Mouse (Mus musculus) thymus, adult 2 months (tissue): ENCODE data around the gene Sptbn1. TPM values are rescaled to one million over a fixed set of nuclear protein-coding genes. Genes with fewer than 3 reads are reported as not detected.

ENCODE experiments used
- DNase-seq: peaks from one replicate; pipeline ENCODE4 v3.0.0; 2021
- H3K27ac ChIP-seq: fragments of 200-500 bp; 2 replicates; pipeline ENCODE4 v1.5.1; 2012; ENCODE audit warnings: low read length, control low read depth; ENCODE audit not compliant: control insufficient read depth, insufficient read depth
- H3K27me3 ChIP-seq: fragments of 200-500 bp; 2 replicates; pipeline ENCODE4 v1.6.1; 2012; ENCODE audit warnings: mild to moderate bottlenecking, low read length, moderate library complexity, mixed read lengths; ENCODE audit not compliant: control insufficient read depth, insufficient read depth
- H3K36me3 ChIP-seq: fragments of 200-500 bp; 2 replicates; pipeline ENCODE4 v1.6.1; 2012; ENCODE audit warnings: mild to moderate bottlenecking, low read length, moderate library complexity; ENCODE audit not compliant: control insufficient read depth, insufficient read depth
- H3K4me1 ChIP-seq: fragments of 200-500 bp; replicated peaks from 2 replicates; pipeline ENCODE4 v1.6.1; 2012; ENCODE audit warnings: low read length; ENCODE audit not compliant: control insufficient read depth, insufficient read depth
- H3K4me3 ChIP-seq: fragments of 200-500 bp; 2 replicates; pipeline ENCODE4 v1.5.1; 2012; ENCODE audit warnings: mild to moderate bottlenecking, low read length, control low read depth, moderate library complexity; ENCODE audit not compliant: control insufficient read depth, insufficient read depth
- CTCF ChIP-seq: fragments of 200-500 bp; IDR thresholded peaks from 2 replicates; pipeline ENCODE4 v1.5.1; 2012; ENCODE audit warnings: mild to moderate bottlenecking, control low read depth, low read length, moderate library complexity, borderline replicate concordance; ENCODE audit not compliant: control insufficient read depth, poor library complexity, insufficient read depth; ENCODE audit errors: extremely low read depth
- POLR2A ChIP-seq: fragments of 200-500 bp; IDR thresholded peaks from 2 replicates; pipeline ENCODE4 v1.6.1; 2012; ENCODE audit warnings: mild to moderate bottlenecking, low read length, control low read depth, moderate library complexity; ENCODE audit not compliant: control insufficient read depth, poor library complexity, insufficient read depth; ENCODE audit errors: extremely low read depth
- WGBS: fragments of 180-500 bp; shearing (Covaris S2); methylation state at CpG from one replicate; pipeline ENCODE4 v1.1.7; 2018; 5-methylcytosine and 5-hydroxymethylcytosine counted together
- polyA plus RNA-seq: library from polyadenylated mRNA; depleted of rRNA; stranded (reverse); fragments of >200 nt; gene quantifications from 2 replicates; pipeline ENCODE4 v1.2.3, GENCODE M21; 2012

The Sptbn1 gene
- polyA plus RNA-seq, 1 experiment, result 48.5 TPM

DNA sequence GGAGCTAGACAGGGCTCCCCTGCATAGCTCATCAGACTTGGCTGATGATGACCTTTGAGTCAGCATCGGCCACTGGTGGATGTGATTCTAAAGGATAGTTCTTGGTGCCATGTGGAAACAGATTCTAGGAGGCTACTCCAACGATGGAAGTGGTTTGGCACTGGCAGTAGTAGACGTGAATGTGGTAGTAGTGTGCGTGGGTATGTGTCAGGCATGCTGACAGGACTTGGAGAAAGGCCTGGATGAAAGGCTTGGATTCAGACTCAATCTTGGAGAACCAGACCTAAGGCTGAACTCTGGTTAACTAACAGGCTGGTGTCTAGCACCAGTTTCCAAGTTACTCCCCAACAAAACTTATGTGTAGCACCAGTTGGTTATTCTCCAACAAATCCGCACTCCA is 46.9 kb downstream of the Sptbn1 start:
- TF ChIP-seq CTCF, result no peak
- TF ChIP-seq POLR2A, result no peak
- H3K36me3 ChIP-seq, result no peaks in the 10 kb centered on the region
- DNase-seq, result no peak
- 96% methylated on average over 5 of the region's 5 CpGs for WGBS
- H3K4me3 ChIP-seq, result no peak overlapping the region
- H3K27me3 ChIP-seq, result no peaks in the 10 kb centered on the region
- H3K4me1 ChIP-seq, result no peaks in the 10 kb centered on the region
- no peak overlapping the region for H3K27ac ChIP-seq

DNA sequence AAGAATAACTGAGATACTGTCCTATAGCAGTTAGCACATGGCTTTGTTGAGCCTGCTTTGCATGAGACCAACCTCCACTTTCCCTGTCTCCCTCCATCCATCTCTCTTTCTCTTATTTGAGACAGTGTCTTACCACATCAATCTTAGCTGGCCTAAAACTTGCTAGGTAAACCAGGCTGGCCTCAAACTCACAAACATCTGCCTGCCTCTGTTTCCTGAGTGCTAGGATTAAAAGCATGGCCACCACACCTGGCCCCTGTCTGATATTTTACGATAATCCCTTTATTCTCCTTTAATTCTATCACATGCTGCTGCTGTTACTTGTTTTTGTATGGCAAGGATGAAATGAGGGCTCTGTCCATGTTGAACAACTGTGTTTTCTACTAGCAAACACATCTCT is 49.6 kb downstream of the Sptbn1 start:
- no peaks in the 10 kb centered on the region for H3K36me3 ChIP-seq
- no peak overlapping the region for H3K27ac ChIP-seq
- no peak overlapping the region for H3K4me3 ChIP-seq
- DNase-seq, result no peak
- H3K27me3 ChIP-seq, result no peaks in the 10 kb centered on the region
- WGBS, result 81% methylated on average over 1 of the region's 1 CpGs
- H3K4me1 ChIP-seq, result no peaks in the 10 kb centered on the region
- TF ChIP-seq CTCF (no peak), POLR2A (no peak)

DNA sequence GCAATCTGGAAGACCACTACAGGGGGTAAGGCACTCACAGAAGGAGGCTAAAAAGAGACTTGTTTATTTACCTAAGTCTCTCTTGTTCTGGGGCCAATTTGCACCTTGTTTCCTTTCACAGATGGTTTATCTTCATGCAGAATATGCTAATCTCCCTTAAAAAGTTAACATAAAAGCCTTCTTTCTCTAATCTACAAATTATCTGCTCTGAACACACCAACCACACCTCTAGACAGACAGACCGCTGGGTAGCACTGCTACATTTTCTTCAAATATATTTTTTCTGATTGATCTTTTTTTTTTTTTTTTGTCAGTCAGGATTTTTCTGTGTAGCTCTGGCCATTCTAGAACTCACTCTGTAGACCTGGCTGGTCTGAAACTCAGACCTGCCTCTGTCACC is 50.5 kb downstream of the Sptbn1 start:
- no peaks in the 10 kb centered on the region for H3K4me1 ChIP-seq
- no peak overlapping the region for H3K27ac ChIP-seq
- WGBS, result 84% methylated on average over 1 of the region's 1 CpGs
- TF ChIP-seq POLR2A, result no peak
- no peak for TF ChIP-seq CTCF
- no peaks in the 10 kb centered on the region for H3K36me3 ChIP-seq
- H3K4me3 ChIP-seq, result no peak overlapping the region
- H3K27me3 ChIP-seq, result no peaks in the 10 kb centered on the region
- DNase-seq, result no peak

DNA sequence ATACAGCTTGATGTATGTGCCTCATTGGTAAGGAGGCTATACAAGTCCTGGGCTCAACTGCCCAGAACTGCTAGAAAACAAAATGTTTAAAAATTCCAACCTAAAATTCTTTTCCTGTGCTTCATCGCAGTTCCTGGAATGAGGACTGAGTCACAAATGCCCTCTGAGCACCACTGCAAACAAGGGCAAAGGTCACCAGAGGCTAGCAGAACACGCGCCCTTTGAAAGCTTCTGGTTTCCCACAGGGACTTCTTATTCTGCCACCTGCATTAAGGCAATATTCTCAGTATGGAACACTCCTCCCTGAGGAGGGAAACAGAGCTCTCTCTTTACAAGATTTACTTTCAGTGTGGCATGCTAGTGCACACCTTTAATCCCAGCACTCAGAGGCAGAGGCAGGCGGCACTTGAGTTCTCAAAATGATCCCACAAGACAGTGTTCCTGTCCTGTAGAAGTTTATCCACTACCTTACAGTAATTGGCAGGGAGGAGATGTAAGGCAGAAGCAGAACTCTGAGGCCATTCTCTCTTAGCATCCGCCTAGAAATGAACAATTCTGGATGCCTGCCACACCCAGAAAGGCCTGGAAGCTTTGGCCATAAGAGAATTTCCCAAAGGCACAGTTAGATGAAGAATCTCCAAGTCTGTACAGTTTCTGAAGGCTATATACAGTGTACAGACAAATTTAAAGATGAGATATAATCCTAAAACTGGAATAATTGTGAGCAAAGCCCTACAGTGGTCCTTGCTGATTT is 56.1 kb downstream of the Sptbn1 start:
- DNase-seq, result no peak
- Histone ChIP-seq H3K27me3 (no peaks in the 10 kb centered on the region), H3K4me1 (no peaks in the 10 kb centered on the region), H3K4me3 (no peak overlapping the region), H3K36me3 (no peaks in the 10 kb centered on the region), H3K27ac (no peak overlapping the region)
- WGBS, result 97% methylated on average over 5 of the region's 5 CpGs
- TF ChIP-seq POLR2A (no peak), CTCF (no peak)

DNA sequence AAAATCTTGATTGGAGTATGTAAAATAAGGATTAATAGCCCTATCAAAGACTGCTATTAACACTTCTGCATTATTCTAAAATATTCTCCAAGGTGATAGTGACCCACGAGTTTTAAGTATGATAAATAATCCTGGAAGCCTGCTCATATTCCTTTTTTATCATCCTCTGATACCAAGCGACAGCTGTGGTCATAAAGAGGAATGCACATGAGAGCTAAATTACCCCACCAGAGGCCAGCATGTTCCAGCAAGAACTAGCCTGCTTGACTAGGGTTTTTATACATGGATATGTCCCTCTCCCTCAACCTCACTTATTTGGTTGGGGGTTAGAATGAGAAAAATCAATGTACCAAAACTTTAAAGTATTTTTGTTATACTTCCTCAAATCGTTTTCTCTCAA is 56.8 kb downstream of the Sptbn1 start:
- TF ChIP-seq CTCF (no peak), POLR2A (no peak)
- WGBS, result 66% methylated on average over 3 of the region's 3 CpGs
- Histone ChIP-seq H3K27ac (no peak overlapping the region), H3K27me3 (no peaks in the 10 kb centered on the region), H3K4me1 (no peaks in the 10 kb centered on the region), H3K4me3 (no peak overlapping the region), H3K36me3 (no peaks in the 10 kb centered on the region)
- no peak for DNase-seq

DNA sequence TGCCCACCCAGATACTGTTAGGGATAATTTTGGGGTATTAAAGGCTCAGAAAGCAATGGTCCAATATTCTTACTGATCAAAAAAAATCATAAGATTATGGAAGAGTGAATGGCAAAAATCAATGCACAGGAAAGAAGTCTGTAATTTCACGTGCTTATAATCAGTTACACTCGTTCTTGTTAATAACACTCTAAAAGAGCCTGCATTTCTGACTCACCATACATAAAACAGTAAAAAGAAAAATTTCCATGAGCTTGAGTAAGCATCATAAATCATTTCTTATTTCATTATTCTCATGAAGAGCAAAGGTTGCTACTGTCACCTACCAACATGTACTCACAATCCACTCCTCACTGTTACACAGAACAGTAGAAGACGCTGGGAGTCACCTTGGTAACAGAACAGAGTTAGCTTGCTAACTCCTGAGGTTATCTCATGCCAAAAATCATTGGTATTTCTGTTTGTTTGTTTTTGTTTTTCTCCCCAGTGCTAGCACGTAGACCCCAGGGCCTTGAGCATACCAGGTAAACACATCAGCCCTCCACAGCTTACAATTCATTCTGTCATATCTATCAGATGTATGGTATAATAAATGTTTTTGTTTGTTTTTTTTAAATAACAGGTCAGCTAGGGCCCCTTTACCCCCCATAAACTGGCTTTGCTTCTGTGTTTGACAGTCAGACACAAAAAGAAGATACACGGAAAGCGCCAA is 57.7 kb downstream of the Sptbn1 start:
- H3K27ac ChIP-seq, result no peak overlapping the region

DNA sequence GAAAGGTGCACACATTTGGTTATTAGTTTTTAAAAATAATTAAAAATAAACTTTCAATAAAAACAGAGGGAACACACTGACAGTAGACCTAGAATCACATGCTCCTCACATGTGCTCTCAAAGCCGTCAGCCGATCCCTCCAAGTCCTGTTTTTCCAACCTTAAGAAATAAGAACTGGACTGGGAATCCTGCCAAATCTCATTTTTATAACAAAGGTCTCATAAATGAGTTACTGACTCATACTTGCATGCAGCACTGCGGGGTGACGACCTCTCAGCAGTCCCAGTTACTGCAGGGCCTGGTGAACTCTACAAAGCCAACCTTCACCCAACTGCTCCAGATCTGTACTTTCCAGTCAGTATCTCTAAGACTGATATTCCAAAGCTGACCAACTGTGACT is 58.5 kb downstream of the Sptbn1 start:
- Histone ChIP-seq H3K27ac (no peak overlapping the region), H3K36me3 (no peaks in the 10 kb centered on the region), H3K4me3 (no peak overlapping the region), H3K4me1 (no peaks in the 10 kb centered on the region), H3K27me3 (no peaks in the 10 kb centered on the region)
- 91% methylated on average over 4 of the region's 4 CpGs for WGBS
- TF ChIP-seq POLR2A (no peak), CTCF (no peak)
- DNase-seq, result no peak

More for the DNA sequence above, 57.7 kb downstream of the Sptbn1 start:
- TF ChIP-seq CTCF, result no peak
- TF ChIP-seq POLR2A, result no peak
- Histone ChIP-seq H3K4me3 (no peak overlapping the region), H3K4me1 (no peaks in the 10 kb centered on the region), H3K36me3 (no peaks in the 10 kb centered on the region), H3K27me3 (no peaks in the 10 kb centered on the region)
- 97% methylated on average over 6 of the region's 6 CpGs for WGBS
- DNase-seq, result no peak
